Mouse (Mus musculus): ENCODE data around the gene Pld3. TPM values are rescaled to one million over a fixed set of nuclear protein-coding genes. Genes with fewer than 3 reads are reported as not detected.
A peak's percentile ranks its signal among the peaks of the same experiment; 100 is the strongest.

The Pld3 gene
- 10 to 100 TPM; 84.0 to 86.6 TPM for total RNA-seq (2021)
- long read RNA-seq, experiment 1, transcript Pld3-201 (14 exons, 2,282 nt), result major isoform, 19 of 91 reads
- long read RNA-seq, experiment 1, partial matches to known transcripts, result 60 of 91 reads
- long read RNA-seq, experiment 1, other reads (novel, unspliced or antisense), result 12 of 91 reads
- long read RNA-seq, experiment 2, transcript Pld3-201 (14 exons, 2,282 nt), result major isoform, 33 of 86 reads
- long read RNA-seq, experiment 2, partial matches to known transcripts, result 48 of 86 reads
- long read RNA-seq, experiment 2, other reads (novel, unspliced or antisense), result 5 of 86 reads

DNA sequence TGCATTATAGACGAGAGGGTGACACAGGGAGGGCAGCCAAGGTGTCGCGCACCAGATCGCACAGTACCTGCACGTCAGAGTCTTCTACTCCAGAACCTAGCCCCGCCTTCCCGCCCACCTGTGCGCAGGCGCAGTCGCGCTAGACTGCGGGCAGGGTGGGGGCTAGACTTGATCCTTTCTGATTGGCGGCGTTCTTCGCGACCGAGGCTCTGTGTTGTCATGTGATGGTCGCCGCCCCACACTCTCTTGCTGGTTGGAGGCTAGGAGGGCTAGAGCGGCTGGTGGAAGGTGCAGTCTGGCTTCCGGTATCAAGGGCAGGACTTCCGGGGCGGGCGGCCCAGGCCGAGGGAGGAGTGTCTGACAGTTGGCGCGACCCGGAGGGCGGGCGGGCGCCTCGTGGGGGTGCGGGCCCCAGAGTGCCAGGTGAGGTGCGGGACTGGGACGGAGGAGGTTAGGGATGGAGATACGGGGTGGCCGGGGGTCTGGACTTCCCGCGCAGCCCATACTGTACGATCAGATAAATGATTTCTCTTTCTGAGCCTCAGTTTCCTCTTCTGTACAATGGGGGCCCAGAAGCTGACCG lies at the start of gene Pld3, which contains the start of gene 2310022A10Rik:
Gene Pld3, minus strand, starts transcription at position 288 of the 583 bp plus-strand sequence.
Gene 2310022A10Rik, plus strand, starts transcription at position 303 of the 583 bp plus-strand sequence.
- DNase-seq, result peak; percentile 94

DNA sequence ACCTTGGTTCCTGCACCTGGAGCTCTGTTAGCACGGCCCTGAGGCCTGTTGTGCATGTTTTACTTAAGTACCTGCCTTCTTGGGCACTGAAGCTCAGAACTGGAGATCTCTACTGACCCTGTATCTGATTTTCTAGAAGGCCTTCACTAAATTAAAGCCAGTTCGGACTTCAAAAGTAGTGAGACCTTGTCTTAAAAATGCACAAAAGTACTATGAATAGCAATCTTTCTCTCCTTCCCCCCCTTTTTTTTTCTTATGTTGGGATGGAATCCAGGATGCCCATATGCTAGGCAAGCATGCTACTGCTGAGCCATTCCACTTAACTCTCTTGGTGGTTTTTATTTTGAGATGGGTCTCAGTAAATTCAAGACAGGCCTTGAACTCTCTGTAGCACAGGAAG lies 49.1 kb upstream of the Pld3 start:
- DNase-seq, result no peak

DNA sequence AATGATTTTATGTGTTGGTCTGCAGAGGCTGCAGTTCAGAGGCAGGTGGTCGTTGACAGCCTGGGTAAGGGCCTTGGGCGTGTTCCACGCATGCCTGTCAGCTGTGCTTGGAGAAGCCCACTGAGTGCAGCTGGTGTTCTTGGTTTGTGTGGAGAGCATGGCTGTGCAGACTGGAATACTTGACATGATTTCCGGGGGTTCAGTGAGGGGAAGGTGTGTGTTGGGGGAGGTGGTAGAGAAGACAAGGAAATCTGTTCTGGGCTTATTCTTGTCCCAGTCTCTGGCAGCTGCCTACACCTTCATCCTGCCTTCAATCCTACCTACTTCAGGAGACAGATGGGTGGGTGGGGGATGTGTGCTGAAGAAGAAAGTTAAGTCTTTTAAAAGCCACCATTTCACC lies 48.6 kb upstream of the Pld3 start:
- no peak for DNase-seq

DNA sequence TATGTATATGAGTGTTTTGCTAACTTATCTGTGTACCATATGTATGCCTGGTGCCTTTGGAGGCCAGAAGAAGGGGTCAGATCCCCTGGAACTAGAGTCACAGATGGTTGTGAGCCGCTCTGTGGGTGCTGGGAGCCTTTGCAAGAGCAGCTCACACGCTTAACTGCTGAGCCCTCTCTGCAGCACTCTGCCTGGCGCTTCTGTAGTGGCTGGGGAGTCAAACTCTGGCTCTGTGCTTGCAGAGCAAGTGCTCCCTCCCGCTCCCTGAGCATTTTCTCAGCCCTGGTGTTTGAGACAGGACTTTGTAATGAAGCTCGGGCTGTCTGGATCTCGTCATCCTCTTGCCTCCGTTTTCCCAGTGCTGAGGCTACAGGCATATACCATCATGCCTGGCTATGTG lies 45.0 kb upstream of the Pld3 start:
- DNase-seq, result no peak

DNA sequence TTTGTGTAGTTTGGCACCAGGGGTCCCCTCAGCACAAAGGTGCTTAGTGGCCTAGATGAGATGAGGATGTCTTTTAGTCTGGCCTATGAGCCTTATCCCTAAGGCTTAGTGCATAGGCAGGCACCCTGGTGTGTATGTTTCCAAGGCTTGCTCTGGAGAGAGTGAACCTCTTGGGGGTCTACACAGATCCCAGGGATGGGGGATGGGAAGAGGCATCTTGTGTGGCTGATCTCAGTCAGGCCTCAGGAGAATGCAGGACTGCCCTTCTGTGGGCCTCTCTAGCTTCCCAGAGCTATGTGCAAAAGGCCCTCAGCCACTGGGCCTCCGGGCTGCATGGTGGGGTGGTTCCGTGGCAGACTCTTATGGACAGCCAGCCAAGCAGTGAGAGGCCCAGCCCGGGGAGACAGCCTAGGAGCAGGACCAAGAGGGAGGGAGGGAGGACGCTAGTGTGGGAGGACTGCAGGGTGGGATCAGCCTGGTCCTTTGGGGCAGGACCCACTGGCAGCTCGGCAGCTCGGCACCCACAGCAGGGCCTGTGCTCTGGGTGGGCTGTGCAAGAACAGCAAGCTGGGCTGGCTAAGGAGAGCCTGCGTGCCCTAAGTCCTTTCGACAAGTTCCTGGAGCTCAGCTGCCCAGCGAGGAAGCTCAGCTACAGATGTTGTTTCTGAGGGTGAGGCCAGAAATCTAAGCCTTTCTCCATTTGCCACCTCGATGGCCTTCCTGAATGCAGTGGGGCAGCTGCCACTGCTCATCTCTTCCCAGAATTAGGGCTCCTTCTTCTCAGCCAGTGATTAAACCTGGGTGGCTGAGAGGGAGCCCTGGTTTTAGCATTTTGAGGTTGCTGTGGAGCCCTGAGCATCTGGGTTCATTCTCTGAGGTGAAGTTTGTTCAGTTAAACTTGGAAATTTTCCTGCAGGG lies 43.8 kb upstream of the Pld3 start:
- peak; percentile 63 for DNase-seq

DNA sequence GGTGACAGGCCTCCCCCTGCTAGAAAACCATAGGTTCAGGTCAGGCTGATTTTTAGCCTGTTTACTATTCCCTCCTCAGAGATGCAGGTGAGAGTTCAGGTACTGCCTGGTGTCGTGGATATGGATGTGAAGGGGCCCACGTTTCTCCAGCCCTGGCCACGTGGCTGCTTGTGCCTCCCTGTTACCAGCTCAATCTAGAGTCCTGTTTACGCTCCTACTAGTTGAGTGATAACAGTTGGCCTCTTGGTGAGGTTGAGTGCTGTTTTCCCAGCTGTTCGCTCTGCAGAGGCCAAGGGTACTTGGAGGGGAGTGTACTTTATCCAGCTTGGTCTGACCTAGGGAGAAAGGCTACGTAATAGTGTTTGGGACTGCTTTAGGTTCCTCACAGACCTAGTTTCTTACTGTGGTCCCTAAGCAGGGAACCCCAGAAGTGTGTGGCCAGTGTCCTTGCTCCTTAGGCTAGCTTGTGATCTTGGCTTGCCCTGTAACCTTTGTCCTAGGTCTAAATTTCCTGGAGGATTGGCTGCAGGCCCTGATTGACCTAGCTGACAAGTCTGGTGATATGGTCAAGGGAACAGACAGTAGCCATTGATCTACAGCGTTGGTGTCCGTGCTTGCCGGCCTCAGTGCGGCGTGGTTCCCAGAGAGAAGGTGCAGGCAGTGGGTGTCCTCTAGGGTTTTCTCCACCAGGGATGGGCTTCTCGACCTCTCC lies 40.1 kb upstream of the Pld3 start:
- peak; percentile 54 for DNase-seq

DNA sequence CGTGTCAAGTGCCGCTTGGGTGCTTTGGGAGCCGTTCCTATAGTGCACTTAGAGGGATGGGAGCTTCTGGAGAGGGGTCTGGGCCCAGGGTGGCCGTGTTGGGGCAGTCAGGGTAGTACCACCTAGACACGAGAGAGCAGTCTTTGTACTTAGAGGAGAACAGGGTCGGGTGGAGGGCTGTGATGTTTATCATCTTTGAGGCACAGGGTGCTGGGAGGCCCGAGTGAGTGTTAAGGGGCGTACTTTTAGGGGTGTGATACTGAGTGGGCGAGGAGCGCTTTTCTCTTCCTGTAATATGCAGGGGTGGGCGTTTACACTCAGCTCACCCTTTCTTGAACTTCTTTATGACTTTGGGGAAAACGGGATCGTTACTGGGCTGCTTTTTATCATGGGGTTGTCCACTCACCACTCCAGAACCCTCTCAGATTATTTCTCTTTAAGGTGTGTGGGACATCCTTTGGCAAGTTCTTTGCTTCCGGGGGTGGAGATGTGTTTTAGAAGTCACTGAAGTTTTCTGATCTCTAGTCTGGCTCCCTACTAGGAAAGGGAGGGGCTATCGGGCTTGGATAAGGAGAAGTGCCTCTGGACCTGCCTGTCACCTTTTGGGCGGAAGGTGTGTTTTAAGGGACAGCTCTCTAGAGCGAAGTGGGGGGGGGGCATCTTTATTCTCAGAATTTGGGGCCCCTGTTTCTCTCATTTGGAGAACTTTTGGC lies 39.4 kb upstream of the Pld3 start:
- peak; percentile 52 for DNase-seq

DNA sequence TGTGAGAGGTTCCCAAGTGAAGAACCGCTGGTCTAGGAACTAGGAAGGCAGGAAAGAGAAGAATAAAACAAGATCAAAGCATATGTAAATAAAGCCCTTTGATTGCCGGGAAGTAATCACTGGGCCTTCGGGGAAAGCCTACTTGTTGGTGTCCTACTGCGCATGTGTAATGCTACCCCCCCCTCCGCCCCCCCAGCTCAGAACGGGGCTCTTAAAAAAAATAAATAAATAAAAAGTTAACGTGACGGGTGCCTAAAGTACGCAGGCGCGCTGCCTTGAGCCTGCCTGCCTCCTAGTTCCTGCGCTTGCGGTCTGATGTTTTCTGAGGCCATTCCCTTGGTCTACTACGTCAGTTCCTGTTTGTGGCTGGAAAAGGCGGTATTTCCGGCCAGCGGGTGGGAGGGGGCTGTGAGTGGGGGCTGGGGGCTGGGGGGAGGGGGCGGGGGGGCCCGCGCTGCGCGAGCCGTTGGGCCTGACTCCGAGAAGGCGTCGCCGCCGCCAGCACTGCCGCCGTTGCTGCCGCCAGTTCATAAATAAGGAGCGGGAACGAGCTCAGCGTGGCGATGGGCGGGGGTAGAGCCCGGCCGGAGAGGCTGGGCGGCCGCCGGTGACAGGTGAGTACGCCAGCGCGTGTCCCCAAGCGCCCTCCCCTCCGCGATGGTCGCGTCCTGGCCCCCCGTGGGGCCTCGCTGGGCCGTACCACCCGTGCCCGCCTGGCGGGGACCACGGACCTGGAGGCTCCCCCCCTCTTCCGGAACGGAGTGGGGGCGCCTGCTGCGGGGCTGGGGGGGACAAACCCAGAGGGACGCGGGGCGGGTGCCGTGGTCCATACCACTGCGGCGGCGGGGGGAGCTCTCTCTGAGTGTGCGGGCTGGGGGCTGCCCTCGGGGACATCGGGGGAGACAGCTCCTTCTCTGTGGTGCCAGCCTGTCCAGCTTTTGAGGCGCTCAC lies 38.5 kb upstream of the Pld3 start, which contains the start of gene Akt2:
Gene Akt2, plus strand, starts transcription at position 287 of the 951 bp plus-strand sequence.
- peak; percentile 92 for DNase-seq

DNA sequence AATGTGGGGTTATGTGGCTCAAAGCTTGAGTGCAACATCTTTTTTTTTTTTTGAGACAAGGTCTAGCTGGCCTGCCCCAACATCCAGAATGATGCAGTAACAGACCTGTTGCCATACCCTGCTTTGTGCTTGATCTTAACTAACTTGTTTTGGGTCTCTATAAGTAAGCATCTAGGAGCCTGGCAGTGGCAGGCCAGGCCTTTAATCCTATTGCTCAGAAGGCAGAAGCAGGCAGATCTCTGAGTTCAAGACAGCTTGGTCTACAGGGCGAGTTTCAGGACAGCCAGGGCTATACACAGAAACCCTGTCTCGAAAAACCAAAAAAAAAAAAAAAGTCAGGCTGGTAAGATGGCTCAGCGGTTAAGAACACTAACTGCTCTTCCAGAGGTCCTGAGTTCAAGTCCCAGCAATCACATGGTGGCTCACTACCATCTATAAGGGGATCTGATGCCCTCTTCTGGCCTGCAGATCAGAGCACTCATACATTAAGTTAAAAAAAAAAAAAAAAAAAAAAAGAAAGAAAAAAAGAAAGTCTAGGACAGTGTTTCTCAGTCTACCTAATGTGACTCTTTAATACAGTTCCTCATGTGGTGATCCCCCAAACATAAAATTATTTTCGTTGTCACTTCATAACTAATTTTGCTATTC lies 37.7 kb upstream of the Pld3 start:
- DNase-seq, result no peak

DNA sequence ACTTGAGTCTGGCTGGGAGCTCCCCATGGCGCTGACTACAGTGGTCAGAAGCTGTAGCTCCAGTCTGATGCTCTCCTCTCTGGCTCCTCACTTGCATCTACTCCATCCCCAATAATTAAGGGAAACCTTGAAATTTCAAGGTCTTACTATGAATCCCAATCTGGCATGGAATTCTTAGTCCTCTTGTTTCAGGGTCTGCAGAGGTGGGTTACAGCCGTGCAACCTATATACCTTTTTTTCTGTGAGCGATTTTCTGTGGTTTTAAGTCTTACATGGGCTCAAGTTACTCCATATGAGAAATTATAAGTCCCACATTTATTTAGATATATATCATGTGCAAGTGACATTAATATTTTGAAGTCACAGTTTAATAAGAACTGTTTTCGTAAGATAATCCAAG lies 37.1 kb upstream of the Pld3 start:
- no peak for DNase-seq

DNA sequence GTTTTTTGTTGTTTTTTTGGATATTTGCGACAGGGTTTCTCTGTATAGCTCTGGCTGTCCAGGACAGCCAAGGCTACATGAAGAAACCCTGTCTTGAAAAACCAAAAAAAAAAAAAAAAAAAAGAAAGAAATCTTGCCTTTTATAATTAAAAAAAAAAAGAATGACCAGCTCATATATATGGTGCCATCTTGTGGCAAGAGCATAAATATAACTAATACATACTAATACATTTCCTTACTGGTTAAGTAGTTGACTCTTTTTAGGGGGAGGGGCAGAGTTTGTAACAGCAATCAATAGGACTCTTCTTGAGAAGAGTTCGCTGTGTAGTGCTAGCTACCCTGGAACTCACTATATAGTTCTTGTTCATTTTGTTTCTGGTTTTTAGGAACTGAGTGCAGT lies 34.7 kb upstream of the Pld3 start:
- no peak for DNase-seq

DNA sequence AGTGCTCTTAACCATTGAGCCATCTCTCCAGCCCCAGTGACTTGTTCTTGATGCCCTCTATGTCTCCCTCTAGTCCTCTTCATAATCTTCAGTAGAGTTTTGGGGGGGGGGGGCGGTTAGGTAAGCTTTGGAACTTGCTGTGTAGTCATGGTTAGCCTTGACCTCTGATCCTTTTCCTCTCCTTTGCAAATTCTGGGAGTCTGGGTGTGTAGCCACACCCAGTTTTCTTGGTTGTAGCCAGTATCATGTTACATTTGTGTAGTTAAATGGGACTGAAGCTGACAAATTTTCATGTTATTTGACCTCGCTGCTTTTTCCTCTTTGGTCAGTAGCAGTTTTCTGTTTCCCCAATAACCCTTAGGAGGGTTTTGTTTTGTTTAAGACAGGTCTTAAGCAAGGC lies 33.8 kb upstream of the Pld3 start:
- no peak for DNase-seq

DNA sequence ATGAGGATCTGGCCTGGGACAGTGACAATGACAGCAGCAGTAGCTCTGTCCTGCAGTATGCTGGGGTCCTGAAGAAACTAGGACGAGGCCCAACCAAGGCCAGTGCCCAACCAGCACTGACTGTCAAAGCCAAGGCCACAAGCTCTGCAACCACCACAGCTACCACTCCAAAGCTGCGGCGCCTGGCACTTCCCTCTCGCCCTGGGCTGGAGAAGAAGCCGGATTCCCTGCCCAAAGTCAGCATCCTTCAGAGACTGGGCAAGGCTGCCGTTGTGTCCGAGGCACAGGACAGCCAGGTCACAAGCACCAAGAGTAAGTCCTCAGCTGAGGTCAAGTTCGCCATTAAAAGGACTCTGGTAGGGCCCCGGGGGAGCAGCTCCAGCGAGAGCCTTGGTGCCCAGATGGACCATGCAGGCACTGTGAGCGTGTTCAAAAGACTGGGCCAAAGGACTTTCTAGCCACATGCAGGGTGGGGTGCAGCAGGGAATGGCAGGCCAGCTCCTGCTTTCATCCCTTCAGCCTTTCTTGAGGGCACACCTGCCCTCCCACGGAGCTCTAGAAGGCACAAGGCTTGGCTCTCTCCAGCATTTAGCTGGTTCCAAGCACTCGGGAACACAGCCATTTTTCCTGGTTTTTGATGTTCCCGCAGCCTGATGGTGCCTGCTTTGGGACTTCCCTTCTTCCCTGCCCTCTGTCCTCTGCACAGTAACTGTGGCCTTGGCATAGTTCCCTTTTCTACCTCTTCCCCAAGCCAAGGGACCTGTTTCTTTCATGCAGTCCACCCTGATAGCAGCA lies 27.6 kb upstream of the Pld3 start:
- peak; percentile 70 for DNase-seq

DNA sequence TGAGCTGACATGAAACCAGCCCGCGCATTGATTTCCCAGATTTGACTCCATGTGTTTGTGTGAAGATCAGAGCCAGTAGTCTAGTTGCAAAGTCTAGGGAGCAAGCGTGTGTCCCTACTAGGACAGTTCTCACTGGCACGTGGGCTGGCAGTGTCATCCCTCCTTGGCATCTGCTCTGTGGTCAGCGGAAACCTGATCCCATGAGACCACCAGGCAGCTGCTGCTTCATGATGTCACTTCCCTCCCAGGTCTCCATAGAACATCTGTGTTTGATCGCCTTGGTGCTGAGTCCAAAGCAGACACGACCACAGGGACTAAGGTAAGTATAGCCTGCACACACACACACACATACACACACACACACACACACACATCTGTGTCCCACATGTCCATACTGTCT lies 25.4 kb upstream of the Pld3 start:
- no peak for DNase-seq

DNA sequence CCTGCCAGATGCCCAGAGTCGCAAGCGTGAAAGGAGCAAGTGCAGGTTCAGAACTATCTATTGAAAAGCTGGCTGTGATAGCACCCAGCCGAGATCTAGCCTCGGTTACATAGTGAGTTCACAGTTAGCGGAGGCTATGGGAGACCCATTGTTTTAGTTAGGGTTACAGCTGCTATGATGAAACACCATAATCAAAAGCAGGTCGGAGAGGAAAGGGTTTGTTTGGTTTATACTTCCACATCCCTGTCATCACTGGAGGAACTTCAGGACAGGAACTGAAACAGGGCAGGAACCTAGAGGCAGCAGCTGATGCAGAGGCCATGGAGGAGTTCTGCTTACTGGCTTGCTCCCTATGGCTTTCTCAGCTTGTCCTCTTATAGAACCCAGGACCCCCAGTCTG lies 24.6 kb upstream of the Pld3 start:
- DNase-seq, result no peak

DNA sequence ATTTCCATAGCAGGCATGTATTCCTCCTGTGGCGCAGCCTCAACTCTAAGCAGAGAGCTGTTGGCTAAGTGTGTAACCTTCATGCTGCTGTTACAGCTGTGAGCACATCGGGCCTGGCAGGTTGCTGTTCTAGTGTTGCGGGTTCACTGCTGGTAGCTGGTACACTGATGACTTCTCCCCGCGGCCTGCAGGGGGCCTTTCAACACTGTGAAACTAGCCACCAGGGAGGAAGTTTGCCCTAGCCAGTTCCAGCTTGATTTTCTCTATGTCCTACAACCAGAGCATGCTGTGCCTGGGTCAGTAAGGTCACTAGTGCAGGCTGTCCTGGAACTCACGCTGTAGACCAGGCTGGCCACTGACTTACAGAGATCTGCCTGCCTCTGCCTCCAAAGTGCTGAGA lies 23.9 kb upstream of the Pld3 start:
- DNase-seq, result peak; percentile 74

DNA sequence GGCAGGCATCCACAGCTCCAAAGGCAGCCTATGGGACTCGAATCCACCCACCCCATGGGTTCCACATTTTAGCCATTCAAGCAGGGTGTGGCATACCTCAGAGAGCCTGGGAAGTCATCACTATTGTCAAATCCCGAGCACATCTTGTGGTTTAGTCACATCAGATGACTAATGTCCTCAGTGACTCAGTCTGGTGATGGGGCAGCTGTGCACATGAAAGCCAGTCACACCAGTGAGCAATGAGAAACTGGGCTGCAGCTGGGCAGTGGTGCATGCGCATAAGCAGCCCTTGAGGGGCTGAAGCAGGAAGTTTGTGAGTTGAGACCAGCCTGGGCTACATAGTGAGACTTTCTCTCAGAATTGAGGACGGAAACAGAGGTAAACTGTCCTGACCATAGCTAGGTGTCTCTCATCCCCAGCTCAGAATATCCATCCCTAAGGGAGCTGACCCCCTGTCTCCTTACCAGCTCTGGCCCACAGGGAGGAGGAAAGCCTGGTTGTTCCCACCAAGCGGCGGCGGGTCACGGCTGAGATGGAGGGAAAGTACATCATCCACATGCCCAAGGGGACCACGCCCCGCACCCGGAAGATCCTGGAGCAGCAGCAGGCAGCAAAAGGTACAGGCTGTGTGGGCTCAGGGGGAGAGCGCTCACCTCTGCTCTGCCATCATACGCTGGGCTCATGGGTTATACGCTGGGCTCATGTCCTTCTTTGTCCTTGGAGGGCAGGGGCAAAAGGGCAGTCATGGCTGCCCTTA lies 21.3 kb upstream of the Pld3 start:
- no peak for DNase-seq

DNA sequence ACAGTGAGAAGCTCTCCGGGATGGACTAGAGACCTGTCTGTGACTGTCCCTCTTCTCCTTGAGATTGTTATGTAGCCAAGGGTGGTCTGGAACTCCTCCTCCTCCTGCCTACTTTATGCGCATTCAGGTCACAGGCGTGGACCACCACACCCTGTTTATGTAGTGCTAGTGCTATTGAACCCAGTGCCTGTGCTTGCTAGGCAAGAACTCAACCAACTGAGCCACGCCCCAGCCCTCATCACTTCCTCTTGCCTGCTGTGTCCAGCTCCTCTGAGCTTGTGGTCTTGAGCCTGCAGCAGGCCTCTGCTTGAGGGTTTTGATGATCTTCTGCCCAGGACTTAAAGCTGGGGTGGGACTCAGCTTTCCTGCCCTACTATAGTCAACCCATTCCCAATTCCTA lies 19.1 kb upstream of the Pld3 start:
- DNase-seq, result no peak
